Mouse (Mus musculus) layer of hippocampus, adult 6 months (tissue): ENCODE data around the gene Sbk1. TPM values are rescaled to one million over a fixed set of nuclear protein-coding genes. Genes with fewer than 3 reads are reported as not detected.

Experiments used
- long read RNA-seq, 2 experiments: library from polyadenylated mRNA; unstranded; transcript quantifications; one replicate each; pipeline ENCODE4 v2.0.0; 2019 to 2020
- polyA plus RNA-seq: library from polyadenylated mRNA; unstranded; fragments of <200 nt; fragmentation: Nextera tagmentation; gene quantifications from 2 replicates; pipeline ENCODE4 v1.2.3, GENCODE M21; 2021

Gene Sbk1
- polyA plus RNA-seq = 4.8 and 5.6 TPM in 2 replicates
- long read RNA-seq, experiment 1, full-length matches to known transcripts = 3 of 14 reads
- long read RNA-seq, experiment 1, partial matches to known transcripts = 4 of 14 reads
- long read RNA-seq, experiment 1, other reads (novel, unspliced or antisense) = 7 of 14 reads
- long read RNA-seq, experiment 2, full-length matches to known transcripts = 31 of 82 reads
- long read RNA-seq, experiment 2, partial matches to known transcripts = 47 of 82 reads
- long read RNA-seq, experiment 2, other reads (novel, unspliced or antisense) = 4 of 82 reads

GRCm38 (mm10) chr7:126271712-126272683, at the start of gene Sbk1:
Gene Sbk1, plus strand, starts transcription at chr7:126272619.

Other genes starting within 250 kb of the Sbk1 start
- gene Gsg1l, start 190.2 kb upstream of the Sbk1 start, polyA plus RNA-seq = 6.1 and 7.5 TPM in 2 replicates
- 19.3 and 24.7 TPM in 2 replicates for gene Xpo6, start 72.1 kb upstream of the Sbk1 start, polyA plus RNA-seq
- gene Lat, start 97.0 kb downstream of the Sbk1 start, polyA plus RNA-seq = 0.11 TPM in 1 of 2 replicates, not detected in the other
- 61.0 and 66.9 TPM in 2 replicates for gene Spns1, start 104.8 kb downstream of the Sbk1 start, polyA plus RNA-seq
- gene Nfatc2ip, start 124.1 kb downstream of the Sbk1 start, polyA plus RNA-seq = 0.82 and 1.1 TPM in 2 replicates
- gene Cd19, start 142.3 kb downstream of the Sbk1 start, polyA plus RNA-seq = not detected in 2 replicates
- 7.5 and 8.5 TPM in 2 replicates for gene Rabep2, start 156.1 kb downstream of the Sbk1 start, polyA plus RNA-seq
- 0.13 and 0.16 TPM in 2 replicates for gene Atp2a1, start 190.5 kb downstream of the Sbk1 start, polyA plus RNA-seq
- 32.6 and 36.0 TPM in 2 replicates for gene Sh2b1, start 202.8 kb downstream of the Sbk1 start, polyA plus RNA-seq
- 84.1 and 87.2 TPM in 2 replicates for gene Tufm, start 214.7 kb downstream of the Sbk1 start, polyA plus RNA-seq
- 36.7 and 53.5 TPM in 2 replicates for gene Atxn2l, start 230.8 kb downstream of the Sbk1 start, polyA plus RNA-seq